Mouse (Mus musculus): Measurements from ENCODE around the gene Gm13889. TPM values are rescaled to one million over a fixed set of nuclear protein-coding genes. Genes with fewer than 3 reads are reported as not detected.

Gene Gm13889
- not detected in 3 replicates for total RNA-seq (2017)

DNA sequence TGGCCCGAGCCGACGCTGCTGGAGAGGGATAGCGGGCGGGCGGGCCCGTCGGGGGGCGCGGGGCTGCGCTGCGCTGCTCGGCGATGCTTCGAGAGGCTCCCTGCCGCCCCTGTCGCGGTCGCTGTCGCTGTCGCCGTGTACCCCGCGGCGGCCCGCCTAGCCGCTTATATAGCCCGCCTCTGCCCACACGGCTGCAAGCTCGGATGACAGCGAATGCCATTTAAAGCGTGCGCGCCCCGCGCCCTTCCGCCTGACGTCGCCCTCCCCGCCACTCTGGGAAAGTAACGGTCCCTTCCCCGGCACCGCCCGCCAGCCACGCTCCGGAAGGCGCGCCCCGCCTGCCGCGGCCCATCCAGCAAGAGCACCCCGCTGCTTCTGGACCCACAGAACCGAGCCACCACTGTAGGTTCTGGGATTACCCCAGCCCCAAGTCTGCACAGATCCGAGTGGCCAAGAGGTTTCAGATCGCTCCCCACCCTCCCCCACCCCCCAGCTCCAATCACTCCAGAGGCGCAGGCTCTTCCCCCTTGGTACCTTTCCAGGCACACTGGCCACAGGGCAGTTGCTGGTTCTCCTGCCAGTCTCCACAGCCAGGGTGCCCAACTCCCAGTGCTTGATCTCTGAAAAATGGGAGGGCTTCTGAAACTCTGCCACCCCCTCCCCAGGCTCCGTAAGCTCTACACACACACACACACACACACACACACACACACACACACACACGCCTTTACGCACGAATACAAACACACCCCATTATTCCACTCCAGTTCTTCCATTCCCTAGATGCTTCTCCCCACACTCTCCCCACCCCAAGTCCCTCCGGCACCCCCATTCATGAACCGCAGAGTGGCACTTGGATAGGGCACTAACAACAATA is at the start of gene Gm13889:
Gene Gm13889 (minus strand): TSS at position 294 of the 877 bp plus-strand sequence.
- ATAC-seq (replicated peaks; ENCODE audit: insufficient number of reproducible peaks, low FRiP score, low TSS enrichment, poor library complexity, severe bottlenecking) = no peak

DNA sequence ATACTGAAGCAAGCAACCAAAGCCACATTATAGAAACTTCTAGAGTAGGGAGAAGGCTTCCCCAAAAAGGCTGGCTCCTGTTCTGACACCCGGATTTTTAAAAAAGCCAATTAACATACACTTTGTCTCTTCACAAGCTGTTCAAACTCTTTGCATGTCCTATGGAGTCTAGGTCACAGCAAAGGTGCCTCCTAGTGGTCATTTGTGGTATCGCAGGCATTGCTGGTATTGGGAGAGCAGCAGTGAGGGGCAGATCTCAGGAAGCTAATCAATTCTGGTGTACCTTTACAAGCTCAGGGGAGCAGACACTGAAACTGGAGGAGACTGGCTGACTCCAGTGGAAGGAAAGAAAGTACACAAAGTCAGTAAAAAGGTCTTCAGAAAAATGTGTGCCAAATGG is 45.3 kb upstream of the Gm13889 start:
- peak; percentile 77; the same call in 1 of the 2 replicates for ATAC-seq (replicated peaks; ENCODE audit: insufficient number of reproducible peaks, low FRiP score, low TSS enrichment, poor library complexity, severe bottlenecking)

GRCm38 (mm10) chr2:94001918-94002317 is 44.9 kb upstream of the Gm13889 start:
- no peak for ATAC-seq (replicated peaks; ENCODE audit: insufficient number of reproducible peaks, low FRiP score, low TSS enrichment, poor library complexity, severe bottlenecking)

DNA sequence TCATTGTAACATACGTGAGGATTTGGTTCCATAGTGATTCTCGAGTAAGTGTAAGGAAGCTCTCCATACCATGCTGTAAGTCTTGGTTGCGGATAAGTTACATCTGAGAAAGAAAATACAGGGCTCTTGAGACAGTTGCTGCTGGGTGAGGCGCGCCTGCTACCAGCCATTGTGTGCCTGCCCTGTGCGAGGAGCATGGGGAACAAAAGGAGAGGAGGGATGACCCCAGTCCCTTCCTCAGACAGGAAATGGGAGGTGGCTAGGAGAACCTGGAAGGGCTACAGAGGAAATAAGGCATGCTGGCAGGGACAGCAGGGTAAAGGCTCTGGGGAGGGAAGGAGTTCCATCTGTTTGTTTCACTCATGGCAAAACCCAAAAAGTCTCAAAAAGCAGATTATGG is 44.4 kb upstream of the Gm13889 start:
- no peak for ATAC-seq (replicated peaks; ENCODE audit: insufficient number of reproducible peaks, low FRiP score, low TSS enrichment, poor library complexity, severe bottlenecking)

GRCm38 (mm10) chr2:93996254-93996653 is 39.3 kb upstream of the Gm13889 start, which contains the start of gene Gm27027:
Gm27027 (minus strand) TSS chr2:93996354.
- no peak for ATAC-seq (replicated peaks; ENCODE audit: insufficient number of reproducible peaks, low FRiP score, low TSS enrichment, poor library complexity, severe bottlenecking)

GRCm38 (mm10) chr2:93992810-93993209 is 35.8 kb upstream of the Gm13889 start:
- no peak for ATAC-seq (replicated peaks; ENCODE audit: insufficient number of reproducible peaks, low FRiP score, low TSS enrichment, poor library complexity, severe bottlenecking)

- no peak for ATAC-seq (replicated peaks; ENCODE audit: insufficient number of reproducible peaks, low FRiP score, low TSS enrichment, poor library complexity, severe bottlenecking)
Observed at GRCm38 (mm10) chr2:93992259-93992658, 35.3 kb upstream of the Gm13889 start.

DNA sequence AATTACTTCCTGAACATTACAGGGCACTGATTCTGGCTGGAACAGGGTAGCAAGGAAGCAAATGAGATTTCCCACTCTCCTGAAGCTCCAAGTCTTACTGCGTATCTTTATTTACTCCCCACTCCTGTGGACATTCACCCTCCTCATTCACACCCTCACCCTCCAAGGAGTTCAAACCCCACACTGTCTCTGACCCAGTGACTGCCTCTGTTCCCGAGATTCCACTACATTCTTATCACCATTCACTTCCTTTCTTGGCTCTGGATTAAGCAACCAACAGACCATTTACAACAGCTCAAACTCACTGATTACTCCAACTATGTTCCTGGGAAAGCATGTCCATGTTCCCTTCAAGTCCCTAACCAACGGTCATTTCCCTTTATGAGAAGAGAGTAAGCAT is 34.3 kb upstream of the Gm13889 start:
- ATAC-seq (replicated peaks; ENCODE audit: insufficient number of reproducible peaks, low FRiP score, low TSS enrichment, poor library complexity, severe bottlenecking) = no peak

DNA sequence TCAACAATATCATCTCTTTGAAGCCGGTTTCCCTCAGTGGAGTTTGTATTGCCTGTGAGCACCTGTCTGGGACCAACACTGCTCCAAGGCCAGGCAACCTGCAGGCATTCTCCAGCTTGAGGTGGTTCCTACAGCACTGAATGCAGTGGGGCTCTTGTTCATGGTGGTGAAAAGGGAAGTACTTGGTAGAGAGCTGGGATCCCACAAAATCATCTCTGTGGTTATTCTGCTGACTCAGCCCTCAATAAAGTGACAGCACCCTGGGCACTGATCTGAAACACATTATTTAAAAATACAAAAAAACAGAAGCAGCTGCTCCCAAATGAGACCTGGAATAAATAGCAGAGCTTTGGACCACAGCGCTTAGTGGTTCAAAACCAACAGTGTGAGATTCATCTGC is 31.4 kb upstream of the Gm13889 start:
- no peak for ATAC-seq (replicated peaks; ENCODE audit: insufficient number of reproducible peaks, low FRiP score, low TSS enrichment, poor library complexity, severe bottlenecking)

DNA sequence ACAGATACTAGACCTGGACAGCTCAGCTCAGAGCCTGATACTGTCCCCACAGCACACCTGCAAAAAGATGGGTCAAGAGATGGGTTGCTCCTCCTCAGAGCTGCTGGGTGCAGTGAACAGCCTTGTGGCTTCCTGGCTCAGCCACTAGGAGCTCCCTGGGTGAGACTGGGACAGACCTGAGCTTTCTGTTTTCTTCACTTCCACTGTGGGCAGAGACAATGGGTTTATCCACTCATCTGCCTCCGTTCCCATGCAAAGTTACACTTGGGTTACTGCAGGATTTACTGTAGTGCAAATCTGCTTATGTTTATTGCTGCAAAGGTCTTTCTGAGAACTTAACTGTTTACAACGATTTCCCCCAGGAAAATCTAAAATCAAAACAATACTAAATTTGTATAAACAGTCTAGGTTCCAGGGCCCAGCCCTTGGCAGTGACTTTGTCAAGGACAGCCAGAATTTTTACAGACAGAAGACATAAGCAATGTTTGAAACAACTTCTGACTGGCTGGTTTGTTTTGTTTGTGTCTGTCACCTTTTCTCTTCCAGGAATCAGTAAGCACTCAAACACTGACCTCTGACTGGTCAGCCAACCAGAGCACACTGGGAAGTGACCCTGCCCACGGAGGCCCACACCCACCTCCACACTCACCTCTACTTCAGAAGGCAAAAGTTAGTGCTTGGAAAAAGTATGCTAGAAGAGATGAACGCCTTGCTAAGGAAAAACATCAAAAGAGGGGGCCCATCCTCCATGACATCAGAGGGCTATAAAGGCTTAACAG is 25.6 kb upstream of the Gm13889 start:
- ATAC-seq (replicated peaks; ENCODE audit: insufficient number of reproducible peaks, low FRiP score, low TSS enrichment, poor library complexity, severe bottlenecking) = no peak

DNA sequence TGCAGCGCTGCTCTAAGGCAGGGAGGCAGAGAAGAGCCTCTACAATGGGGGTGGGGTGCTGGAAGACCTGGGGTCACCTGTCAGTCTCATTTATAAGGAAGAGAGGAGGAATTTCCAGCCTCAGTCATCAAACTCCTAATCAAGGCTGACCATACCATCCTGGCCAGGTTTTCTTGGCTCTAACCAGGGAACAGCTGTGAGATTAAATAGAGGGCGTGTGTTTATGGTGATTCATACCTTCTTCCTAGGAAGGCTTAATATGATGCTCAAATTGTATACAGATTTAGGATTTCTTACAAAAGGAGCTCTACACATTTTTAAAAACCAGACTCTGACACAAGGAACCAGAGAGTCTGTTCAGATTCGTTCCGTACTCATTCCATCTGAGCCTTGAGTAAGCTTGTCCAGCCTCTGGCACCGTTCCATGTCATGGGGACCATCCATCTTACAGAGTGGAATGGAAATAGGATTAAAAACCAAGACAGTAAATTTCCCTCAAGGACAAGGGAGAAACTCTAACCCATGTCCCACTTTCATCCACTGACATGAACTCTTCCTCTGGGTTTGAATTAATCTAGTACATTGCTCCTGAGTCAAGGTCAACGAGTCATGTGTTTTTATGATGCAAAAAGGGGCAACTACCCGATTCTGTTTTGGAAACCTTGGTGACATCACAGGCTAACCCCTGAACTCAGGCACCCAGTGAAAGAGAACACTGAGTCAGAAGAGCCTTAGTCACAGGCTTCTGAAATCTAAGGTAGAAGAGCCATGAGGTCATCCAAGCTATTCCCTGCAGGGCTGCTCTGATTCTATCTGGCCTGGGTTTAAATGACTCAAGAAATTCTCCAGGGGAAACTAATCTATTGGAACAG is 22.5 kb upstream of the Gm13889 start:
- ATAC-seq (replicated peaks; ENCODE audit: insufficient number of reproducible peaks, low FRiP score, low TSS enrichment, poor library complexity, severe bottlenecking) = no peak

DNA sequence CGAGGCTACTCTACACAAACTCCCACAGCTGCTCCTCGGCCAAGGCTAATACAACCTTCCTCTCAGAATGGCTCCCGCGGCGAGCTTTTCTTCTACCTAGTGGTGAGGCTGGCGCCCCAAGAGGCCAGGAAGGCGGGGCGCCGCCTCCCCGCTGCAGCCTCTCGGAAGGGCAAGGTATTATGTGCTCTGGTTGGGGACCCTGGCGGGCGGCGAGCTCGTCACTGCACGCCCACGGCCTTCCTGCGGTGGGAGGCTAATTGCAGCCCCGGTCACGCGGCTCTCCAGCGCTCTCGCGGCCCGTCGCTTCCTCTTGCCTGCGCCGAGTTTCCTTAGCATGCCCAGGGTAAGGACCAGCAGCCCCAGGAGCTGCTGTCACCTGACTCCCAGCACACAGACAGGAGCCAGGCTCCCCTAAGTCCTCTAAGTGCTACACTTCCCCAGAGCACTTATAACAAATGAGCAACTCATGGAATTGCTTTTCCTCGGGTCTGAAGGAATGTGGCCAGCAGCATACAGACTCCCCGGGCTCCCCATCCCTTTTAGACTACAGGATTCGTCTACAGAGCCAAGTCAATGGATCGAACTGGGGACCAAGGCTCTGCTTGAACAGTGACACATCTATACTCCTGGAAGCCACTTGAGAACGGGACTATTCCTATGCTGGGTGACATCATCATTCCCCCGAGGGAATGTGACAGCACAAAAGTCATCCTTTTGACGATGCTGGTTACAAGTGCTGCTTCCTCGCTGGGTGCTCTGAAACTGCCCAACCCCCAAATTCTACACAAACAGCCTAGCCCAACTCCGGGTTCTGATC is 19.6 kb upstream of the Gm13889 start:
- no peak for ATAC-seq (replicated peaks; ENCODE audit: insufficient number of reproducible peaks, low FRiP score, low TSS enrichment, poor library complexity, severe bottlenecking)

DNA sequence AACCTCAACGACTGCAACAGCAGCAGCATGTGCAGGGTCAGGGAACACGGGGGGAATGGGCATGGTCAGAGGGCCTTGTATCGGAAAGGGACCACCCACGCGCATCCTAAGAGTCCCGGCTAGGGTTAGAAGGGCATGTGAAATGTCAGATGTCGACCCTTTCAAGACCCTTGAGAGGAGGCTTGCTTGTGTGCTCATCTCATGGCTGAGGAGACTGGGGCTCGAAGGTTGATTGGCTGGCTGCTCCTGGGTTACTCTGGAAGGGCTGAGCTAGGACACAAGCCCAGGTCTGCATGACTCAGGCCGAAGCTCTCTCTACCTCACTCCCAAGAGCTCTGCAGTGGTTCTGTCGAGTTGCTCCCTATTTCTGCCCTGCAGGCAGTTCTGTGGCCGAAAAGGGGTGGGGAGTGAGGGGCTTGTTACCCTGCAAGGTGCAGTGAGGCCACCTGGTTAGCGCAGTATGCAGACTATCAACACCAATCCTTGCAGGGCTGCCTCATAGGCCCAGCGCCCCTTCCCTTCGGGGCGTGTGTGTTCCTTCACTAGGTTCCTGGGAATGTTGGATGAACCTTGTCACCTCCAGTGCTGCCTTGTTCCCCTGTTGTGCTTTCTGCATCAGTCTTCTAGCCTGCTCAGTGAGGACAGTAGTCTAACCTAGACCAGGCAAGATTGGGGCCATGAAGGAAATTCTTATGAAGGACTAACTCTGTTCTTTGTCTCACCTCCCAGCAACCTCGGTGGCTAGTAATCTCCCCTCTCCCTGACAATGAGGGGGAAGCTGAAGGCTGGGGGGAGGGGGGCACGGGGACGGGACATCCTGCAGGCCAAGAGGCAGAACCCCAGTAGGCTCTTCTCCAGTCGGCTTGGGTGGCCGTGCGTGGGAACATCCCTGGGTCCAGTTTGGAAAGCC is 18.8 kb upstream of the Gm13889 start:
- no peak for ATAC-seq (replicated peaks; ENCODE audit: insufficient number of reproducible peaks, low FRiP score, low TSS enrichment, poor library complexity, severe bottlenecking)

GRCm38 (mm10) chr2:93975041-93975440 is 18.0 kb upstream of the Gm13889 start:
- no peak for ATAC-seq (replicated peaks; ENCODE audit: insufficient number of reproducible peaks, low FRiP score, low TSS enrichment, poor library complexity, severe bottlenecking)

DNA sequence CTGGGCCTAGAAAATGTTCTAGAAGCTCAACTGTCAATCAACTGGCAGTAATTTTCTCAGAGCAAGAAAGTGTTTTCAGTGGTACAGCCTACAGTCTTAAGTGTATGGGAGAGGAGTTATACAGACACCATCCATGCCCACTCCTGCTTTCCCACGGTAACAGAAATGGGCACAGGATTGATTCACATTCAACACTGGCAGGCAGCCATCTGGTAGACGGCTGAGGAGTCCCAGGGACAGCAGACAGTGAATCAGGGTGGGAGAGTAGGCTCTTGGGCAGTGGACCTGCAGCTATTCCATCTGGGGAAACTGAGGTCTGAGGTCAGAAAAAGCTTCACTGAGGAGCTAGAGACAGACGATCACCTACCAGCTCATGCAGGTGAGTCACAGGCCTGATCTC is 14.6 kb upstream of the Gm13889 start:
- no peak for ATAC-seq (replicated peaks; ENCODE audit: insufficient number of reproducible peaks, low FRiP score, low TSS enrichment, poor library complexity, severe bottlenecking)

- no peak for ATAC-seq (replicated peaks; ENCODE audit: insufficient number of reproducible peaks, low FRiP score, low TSS enrichment, poor library complexity, severe bottlenecking)
Observed at GRCm38 (mm10) chr2:93964494-93965160, 7.6 kb upstream of the Gm13889 start.

DNA sequence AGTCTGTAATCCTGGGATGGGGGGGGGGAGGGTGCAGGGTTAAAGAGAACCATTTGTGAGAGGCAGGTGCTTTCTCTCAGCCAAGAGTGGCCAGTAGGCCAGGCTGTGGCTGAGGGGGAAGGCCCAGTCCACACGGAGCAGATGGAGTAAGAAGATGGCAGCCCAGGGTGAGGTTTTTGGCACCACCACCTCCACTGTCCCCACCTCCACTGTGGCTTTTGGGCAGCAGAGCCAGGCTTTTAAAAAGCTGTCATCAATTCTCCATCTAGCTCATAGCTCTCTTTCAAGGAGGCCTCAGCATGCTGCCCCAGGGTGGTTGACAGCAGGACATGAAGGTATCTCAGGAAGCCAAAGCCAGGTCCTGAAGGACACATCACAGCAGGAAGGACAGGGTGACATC is 6.8 kb upstream of the Gm13889 start:
- ATAC-seq (replicated peaks; ENCODE audit: insufficient number of reproducible peaks, low FRiP score, low TSS enrichment, poor library complexity, severe bottlenecking) = no peak

Data from monocyte, adult 5-6 weeks (primary cell).